Mouse (Mus musculus) olfactory bulb, adult 2 months (tissue): Measurements from ENCODE around the gene Cfap58.

Experiments used
- CTCF ChIP-seq: fragments of 200-500 bp; IDR thresholded peaks from 2 replicates; pipeline ENCODE4 v1.5.1; 2012; ENCODE audit warnings: low read depth, mild to moderate bottlenecking, low read length, moderate library complexity; ENCODE audit not compliant: insufficient read depth
- POLR2A ChIP-seq: fragments of 200-500 bp; IDR thresholded peaks from 2 replicates; pipeline ENCODE4 v1.6.1; 2012; ENCODE audit warnings: mild to moderate bottlenecking, low read depth, low read length, moderate library complexity; ENCODE audit not compliant: insufficient read depth

DNA sequence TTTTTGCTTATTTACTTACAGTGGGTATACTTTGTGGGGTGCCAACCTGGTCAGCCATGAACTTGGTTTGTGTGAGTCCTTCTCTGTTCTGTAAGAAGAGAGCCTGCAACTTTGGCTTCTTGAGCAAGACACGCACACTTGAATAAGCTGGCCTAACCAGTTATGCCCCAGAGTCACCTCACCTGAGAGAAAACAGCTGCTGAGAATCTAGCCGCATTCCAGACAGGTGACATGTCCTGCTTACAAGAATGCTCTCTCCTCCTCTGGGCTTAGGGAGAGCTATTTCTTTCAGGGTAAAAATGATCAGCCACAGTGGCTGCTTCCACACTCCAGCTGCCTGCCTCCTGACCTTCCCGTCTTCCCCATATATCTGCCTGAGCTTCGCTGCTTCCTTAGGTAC is 8.4 kb upstream of the Cfap58 start:
- TF ChIP-seq CTCF (no peak), POLR2A (no peak)
